Mouse (Mus musculus) thymus, adult 18-20 months (tissue): ENCODE results near the gene Csta1.
"Not testable (repeated sequence)": the region's sequence is repeated elsewhere in the genome, so short reads cannot be mapped to it uniquely, and the experiment has no call there.

Source experiments
- DNase-seq, 2 experiments: peaks; one replicate each; pipeline ENCODE4 v3.0.0; 2022; ENCODE audit warnings: mixed read lengths in 2 of 2

The Csta1 gene

DNA sequence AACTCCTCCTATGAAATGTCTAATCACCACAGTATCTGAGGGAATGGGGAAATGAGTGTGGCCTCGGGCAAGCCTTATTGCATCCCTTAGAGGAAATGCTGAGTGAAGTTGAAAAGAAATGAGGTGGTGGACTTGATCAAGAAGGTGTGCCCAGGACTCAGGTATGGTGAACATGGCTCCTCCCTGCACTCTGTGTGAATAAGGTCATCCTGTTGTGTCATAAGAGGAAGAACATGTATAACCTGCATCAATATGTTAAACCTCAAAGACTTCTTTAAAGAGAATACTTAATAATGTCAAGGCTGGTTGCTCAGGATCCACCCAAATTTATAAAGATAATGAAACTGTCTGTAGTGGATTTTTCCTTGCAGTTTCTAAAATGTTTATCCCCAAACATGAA, at the start of gene Csta1:
Csta1 (minus strand) TSS at position 101 of the 400 bp plus-strand sequence.
- DNase-seq = no peak

DNA sequence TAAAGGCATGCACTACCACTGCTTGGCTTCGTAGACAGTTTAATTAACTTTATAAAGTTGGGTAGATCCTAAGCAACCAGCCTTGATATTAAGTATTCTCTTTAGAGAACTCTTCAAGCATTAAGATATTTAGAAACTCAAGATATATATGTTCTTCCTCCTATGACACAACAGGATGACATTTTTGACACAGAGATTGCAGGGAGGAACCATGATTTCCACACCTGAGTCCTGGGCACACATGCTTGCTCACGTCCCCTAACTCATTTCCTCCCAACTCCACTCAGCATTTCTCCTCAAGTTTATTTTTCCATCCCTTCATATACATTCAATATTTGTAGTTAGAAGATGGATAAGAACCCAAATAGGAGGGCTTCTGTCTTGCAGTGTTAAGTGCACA, 48.9 kb upstream of the Csta1 start:
- no peak for DNase-seq

DNA sequence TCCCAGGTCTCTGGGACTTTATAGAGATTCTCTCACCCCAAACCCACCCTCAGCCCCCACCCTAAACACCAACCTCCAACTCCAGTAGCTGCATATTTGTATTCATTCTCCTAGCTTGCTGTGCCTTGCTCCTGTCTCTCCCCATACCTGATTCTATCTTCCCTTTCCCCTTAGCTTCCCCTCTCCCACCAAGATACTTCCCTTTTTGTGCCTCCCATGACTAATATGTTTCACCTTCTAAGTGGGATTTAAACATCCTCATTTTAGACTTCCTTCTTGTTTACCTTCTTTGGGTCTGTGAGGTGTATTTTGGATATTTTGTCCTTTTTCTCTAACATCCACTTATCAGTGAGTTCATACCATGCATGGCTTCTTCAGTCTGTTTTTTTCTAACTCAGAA, 45.1 kb upstream of the Csta1 start:
- DNase-seq = no peak

DNA sequence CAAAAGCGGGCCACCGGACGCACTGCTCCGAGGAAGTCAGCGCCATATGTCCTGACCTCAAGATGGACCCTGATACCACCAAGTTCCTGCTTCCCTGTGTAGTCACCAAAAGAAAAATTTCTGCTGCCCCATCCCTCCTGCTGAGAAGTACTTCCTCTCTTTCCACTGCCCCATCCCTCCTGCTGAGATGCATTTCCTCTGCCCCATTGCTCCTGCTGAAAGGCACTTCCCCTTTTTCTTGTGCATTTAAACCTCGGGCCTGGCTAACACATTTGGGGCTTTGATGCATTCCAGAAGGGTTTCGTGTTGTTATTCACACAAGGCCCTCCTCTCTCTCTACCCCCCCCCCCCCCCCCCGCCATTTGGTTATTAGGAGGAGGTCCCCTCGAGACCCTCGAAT, 36.8 kb upstream of the Csta1 start:
- DNase-seq = not testable (repeated sequence)

DNA sequence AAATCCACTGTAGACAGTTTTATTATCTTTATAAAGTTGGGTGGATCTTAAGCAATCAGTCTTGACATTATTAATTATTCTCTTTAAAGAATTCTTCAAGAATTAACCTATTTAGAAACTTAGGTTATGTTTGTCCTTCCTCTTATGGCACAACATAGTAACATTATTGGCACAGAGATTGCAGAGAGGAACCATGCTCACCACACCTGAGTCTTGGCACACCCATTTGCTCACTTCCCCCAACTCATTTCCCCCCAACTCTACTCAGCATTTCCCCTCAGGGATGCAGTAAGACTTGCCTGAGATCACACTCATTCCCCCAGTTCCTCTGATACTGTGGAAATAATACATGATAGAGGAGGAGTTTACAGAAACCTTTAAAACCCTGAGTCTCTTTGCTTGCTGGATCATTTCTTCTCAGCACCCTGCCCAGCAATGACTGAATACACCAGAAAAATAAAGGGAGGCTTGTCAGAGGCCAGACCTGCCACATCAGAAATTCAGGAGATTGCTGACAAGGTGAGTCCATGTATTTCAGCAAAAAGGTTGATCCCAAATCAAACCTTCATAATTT, 25.4 kb upstream of the Csta1 start, which contains the start of gene Stfa2l1:
Stfa2l1 (plus strand) TSS at position 410 of the 574 bp plus-strand sequence.
- DNase-seq = no peak

DNA sequence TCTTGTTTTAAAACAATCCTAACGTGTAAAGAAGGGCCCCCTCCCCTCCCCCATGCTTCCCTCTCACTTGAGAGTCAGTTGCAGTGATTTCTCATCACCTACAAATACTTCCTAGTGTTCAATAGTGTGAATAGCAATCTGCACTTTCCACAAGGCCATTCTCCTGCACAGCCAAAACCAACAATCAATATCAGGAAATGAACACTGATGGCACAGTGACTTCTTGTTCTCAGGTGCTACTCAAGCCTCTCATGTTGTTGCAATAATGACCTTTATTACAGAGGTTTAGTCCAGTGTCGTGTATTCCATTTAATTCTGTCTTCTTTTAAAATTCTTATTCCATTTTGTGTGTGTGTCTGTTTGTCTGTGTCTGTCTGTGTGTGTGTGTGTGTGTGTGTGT, 7.2 kb upstream of the Csta1 start:
- DNase-seq = no peak

DNA sequence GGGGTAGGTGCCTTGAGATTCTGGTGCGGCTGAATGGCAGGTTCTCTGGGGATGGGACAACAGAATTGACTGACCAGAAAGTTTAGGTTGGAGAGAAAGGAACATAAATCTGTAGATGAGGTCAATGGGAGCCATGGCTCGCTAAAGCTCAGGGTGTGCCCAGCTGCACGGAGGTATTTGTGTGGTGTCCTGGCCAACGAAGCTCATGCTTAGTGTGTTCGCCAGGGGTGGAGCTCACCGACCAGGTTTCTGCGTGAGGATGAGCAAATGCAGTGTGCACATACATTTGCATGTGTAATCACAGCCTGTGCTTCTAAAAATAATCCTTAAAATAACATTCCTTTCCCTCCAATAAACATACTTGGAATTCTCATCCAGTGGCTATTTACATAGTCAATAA, 2.9 kb downstream of the Csta1 start:
- no peak for DNase-seq

DNA sequence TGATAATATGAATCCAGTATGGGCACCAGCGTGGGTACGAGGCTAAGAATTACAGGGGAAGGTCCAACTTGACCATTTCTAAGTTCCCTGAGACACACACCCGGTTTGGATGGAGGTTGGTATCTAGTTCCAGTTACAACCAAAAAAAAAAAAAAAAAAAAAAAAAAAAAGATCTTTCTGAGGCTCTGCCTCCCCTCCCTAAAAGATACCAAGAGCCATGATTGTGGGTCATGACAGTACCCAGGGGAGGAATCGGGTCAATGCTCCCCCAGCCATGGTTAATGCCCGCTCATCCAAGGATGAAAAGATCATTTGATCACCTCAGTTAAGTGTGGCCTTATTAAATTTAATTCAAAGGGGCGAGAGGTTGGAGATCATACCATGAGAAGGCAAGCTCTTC, 15.3 kb downstream of the Csta1 start:
- not testable (repeated sequence) for DNase-seq

DNA sequence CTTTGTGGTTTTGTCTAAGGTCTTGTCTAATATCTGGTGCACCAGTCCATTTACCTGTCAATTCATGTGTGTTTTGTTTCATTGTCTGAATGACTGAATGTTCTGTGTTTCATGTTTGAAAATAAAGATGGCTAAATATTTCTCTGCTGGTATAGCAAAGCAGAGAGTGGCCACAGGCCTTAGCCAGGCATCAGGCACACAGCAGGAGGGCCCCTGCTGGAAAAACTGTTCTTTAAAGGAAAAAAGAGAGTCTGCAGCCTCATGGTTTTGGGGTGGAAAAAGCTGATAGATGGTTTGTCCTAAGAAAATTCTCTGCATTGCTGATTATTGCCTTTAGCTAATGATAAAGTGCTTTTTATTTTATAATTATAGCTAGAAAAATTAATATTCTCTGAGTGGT, 19.6 kb downstream of the Csta1 start:
- DNase-seq = not testable (repeated sequence)

DNA sequence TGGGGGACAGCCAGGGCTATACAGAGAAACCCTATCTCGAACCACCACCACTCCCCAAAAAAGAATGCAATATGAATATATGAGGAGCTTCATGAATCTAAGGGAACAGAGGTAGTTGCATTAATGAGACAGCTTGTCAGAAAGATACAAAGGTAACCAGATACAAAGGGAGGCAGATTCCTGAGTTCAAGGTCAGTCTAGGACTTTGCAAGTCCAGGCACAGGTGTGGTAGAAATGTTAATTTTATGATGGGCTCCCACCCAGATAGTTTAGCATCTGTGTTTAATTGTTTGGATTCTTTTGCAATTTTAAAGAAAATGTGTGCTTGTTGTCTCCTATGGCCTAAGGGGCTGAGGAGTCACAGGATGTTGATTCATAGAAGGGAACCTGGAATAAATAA, 28.8 kb downstream of the Csta1 start:
- DNase-seq = no peak

DNA sequence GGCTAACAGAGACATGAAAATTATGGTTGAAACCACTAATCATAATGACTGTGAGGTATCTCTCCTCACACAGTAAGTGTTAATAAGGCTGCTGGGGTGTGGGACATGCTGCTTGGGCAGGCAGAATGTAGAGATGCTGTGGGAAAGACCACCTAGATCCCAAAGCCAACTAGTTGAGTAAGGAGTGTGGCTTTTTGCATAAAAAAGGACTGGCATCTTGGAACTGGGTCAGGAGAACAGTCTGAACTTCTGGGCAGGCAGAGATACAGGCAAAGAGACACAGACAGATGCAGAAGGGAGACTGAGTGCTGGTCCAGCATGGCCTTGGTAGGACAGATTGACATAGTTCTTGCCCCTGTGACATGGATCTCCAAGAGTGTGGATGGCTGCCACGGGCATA, 29.5 kb downstream of the Csta1 start:
- no peak for DNase-seq

DNA sequence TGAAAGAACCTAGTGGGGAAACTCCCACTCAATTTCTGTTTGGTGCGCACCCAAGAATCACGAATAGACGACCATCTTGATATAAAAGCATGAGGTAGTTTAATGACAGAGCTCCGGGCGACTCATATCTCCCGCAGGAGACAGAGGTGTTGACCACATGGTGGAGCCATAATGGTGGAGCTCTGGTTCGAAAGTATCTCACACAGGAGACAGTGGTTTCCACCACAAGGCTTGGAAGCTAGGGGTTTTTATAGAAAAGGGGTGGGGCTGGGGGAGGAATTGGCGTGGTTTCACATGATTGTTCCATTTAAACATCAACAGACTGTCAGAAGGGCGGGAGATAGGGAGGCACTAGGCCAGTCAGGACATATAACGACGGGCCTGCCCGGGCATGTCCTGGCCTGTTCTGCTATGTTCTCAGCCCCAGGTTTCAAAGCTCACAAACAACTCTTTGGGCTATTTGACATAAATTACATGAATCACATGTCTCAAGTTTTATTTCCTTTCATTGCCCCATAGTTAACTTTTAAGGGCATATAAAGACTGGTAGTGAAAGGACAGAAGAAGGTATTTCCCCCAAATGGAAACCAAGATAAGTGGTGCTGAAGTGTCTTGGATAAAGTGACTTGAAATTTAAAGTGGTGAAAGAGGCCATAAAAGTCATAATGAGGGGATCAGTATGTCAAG, 33.1 kb downstream of the Csta1 start:
- DNase-seq = not testable (repeated sequence)

DNA sequence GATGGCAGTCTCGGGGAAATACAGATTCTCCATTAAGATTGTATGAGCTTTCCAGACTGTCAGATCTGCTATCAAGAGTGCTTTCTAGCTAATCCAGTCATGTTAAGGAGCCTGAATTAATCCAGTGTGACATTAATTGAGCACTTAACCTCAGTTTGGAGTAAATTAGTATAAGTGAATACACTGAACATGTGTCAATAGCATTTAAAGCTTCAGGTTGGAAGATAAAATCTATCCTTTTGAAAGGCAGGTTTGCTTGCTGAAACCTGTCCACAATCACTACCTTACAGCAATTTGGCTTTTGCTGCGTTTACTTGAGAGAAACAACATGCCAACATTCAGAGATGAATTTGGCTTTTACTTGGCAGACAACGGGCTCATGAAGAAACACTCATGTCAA, 37.0 kb downstream of the Csta1 start:
- DNase-seq = no peak

DNA sequence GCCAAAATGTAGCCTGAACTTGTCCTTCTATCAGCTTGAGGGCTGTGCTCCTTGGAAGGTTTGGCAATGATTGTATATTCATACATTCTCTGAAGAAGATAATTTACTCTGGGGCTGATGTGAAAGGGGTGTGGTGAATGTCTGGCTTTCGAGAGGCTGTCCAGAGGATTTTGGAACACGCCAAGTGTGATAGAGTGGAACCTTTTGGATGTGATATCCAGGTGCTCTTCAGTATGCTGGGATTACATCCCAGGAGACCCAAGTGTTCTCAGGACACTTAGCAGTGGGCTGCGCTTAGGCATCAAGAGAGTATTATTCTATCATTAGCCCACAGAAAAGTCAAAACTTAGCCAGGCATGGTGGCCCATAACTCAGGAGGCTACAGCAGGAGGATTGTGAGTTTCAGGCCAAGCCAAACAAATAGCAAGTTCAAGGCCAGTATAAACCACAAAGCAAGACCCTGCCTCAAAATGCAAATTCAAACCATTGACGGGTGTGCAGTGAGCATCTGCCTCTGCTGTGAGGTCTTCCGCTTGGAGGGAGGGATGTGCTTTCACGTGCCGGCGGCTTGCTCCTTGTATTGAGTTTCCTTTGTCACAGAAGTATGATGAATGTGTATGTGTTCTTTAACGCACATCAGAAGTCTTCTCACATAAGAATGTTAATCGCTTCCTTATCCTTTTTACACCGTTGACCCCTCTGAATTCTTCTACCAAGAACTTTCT, 40.1 kb downstream of the Csta1 start:
- DNase-seq = no peak

DNA sequence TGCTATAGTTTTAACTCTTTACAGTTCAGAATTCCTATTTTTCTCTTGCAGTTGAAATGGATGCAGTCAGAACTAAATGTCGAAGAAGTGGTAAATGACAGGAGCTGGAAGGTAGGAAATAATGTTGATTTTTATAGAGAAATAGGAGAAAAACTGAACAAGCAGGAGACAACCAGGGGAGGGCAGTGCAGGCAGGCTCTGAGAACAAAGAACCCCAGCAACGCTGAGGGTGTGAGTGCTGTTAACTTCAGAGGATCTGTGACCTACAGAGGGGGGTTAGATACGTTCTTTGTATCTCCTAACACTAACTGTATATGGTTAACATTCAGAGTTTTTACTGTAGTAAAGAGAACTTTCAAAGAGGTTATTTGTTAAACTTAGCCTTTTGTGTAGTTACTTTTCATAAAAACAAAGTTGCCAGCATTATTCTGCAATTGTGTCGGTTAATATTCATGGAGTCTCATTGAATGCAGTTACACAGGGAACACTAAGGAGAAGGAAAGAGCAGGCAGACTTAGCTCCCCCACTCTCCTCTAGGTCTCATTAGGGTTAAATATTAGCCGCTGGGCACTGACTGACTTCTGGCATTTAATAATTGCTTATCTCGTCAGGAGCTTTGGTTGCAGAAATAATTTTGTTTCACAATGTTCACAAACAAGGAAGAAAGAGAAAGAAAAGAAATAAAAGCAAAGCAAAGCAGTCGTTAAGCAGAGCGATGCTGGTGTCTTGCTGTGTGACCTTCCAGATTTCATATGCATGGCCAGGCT, 41.0 kb downstream of the Csta1 start:
- no peak for DNase-seq

DNA sequence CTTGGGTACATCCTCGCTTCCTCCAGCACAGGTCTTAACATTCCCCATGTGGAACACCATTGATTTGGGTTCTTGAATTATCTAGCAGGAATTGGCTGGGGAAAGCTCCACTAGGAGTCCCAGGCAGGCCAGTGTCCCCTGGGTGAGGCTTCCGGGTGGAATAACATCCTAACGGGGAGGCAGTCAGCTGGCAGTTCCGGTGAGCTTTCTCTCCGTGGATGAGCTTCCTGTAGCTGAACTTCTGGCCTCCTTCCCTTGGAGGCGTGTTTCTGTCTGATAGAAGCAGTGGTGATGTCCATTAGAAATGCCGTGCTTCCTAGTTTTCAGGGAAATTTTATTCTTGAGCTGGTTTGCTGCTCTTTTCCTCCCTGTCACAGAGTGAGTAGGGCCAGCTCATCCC, 42.0 kb downstream of the Csta1 start:
- DNase-seq = no peak

DNA sequence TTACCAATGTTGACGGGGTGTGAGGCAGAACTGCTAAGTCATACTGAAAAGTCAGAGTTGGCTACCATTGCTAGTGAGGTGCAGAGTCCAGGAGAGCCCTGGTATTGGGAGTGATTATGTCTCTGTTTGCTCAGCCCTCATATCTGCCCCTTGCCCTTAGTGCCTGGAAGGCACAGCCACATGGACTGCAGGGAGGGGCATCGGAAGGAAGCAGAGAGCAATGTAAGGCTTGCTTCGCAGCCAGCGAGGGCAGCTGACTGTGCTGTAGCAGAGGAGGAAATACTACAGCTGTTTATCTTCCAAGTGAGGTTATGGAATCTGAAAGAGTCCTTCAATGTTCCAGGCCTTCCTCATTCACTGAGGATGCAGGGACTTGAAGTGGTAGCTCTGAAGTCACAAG, 43.2 kb downstream of the Csta1 start:
- DNase-seq = no peak

DNA sequence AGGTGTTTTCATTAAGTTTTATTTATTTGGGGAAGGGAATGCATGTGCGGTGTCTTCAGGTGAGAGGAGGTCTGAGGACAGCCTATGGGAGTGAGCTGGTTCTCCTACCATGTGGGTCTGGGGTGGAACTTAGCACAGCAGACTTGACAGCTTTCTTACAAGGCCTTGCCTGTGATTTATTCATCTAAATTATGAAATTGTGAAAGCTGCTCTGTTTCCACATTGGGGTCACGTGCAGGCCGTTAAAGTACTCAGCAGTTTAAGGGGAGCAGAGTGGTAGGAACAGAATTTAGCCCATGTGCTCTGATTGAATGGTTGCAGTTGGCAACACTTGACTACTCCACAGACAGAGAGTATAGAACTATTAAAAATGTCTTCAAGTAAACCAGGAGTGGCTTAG, 51.1 kb downstream of the Csta1 start:
- DNase-seq = no peak

DNA sequence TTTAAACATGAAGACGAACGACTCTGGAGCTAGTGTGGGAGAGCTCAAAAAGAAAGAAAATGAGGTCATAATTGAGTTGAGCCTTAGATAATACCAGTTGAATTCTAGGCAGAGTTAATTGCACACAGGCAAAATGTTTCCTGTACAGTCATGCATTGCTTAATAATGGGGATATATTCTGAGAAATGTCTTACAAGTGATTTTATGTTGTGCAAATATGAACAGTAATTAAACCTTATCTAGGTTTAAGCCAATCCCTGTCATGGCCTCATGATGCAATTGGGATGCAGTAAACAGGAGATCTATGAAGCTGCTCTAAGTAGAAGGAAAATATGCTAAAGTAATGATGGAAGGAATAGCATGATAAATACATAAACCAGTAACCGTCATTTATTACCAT, 56.3 kb downstream of the Csta1 start:
- no peak for DNase-seq

DNA sequence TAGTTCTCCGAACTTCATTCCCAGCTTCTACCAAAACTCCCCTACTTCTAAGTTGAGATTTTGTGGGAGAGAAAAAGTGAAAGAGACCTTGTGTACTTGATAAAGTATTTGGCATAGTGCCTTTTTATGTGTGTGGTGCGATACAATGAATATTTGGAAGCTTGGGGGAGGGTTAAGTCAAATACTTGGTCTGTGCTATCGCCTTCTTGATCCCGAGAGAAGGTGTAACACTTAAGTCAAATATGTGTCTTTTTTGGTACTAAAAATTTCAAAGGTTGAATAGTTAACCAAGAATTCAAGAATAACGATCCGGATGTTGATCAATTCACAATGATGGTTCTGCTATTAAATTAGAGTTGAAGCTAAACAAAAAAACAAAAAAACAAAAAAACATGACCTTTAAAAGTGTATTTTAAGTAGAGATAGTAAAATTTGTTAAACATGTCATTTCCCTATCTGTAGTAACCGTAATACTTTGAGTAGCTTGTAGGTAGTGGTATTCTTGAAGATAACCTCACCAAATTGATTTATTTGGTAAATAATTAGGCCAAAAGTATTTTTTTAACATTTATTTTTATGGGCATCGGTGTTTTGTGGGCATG, 58.5 kb downstream of the Csta1 start:
- DNase-seq = no peak

DNA sequence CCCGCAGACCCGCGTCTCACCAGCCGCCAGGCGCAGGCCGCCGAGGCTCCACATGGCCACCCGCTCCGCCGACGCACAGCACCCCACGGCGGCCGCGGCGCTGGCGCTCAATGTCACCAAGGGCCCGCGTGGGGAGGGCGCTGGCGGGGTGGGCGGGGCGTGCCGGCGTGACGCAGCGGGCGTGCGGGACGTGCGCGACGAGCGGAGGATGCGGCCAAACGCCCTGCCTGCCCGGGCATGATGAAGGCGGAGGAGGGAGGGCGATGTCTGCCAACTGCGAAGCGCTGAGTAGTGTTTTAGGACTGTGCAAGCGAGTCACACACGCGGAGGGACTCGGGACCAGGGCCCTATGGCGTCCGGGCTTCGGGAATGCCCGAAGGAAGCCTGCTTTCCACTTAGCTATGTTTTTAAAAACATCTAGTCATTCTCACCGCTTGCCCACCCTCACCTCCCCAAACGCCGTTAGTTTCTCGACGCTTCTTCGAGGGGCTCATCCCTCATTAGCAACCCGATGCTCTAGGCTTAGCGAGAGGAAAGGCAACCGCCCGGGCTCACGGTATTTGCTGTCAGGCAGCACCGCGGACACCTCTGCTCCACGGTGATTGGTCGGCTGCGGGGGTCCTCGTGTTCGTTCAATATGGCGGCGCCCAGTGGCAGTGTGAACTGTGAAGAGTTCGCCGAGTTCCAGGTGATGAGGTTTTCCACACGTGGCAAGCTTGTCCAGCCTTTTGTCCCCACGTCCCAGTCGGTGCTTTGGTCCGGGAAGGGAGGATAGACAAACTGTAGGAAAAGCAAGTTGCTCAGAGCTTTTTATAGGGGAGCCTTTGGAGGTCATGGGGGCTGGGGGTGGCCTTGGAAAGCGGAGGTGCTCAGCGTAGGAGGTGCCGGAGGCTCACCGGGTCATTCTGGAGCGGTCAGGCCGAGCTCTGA, 59.3 kb downstream of the Csta1 start, which contains the start of the genes Fam162a and Ccdc58:
Fam162a (minus strand) TSS at position 145 of the 930 bp plus-strand sequence.
Ccdc58 (plus strand) TSS at position 236 of the 930 bp plus-strand sequence.
- DNase-seq = peak; percentile 84 to 85

DNA sequence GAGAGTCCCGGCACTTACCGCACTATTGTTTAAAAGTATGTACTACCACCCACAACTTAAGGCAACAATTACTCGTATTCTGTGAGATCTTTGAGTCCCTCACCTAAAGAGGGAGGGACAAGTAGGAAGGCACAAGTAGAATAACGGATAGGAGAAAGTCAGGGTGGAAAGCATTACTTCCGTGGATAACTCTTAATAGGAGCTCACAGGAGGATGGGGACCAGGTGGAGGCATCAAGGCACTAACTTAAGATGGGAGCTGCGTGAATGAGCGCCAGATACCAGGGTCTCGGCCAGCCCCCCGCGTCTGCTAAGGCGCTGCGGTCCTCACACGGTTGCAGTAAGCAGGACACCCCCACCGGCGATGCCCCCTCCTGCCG, 60.0 kb downstream of the Csta1 start:
- DNase-seq = no peak
